Mouse (Mus musculus): ENCODE data around the gene Sfn. TPM values are rescaled to one million over a fixed set of nuclear protein-coding genes. Genes with fewer than 3 reads are reported as not detected.

The Sfn gene
- total RNA-seq, 1 experiment from 2014 or later: 3.4 TPM

GRCm38 (mm10) chr4:133600306-133600705 lies 1.7 kb downstream of the Sfn start:
- no peak for ATAC-seq (replicated peaks in 1 of 2; ENCODE audit: insufficient read depth in 1 of 2, low FRiP score in 2 of 2, low TSS enrichment in 1 of 2, low read depth in 1 of 2, poor library complexity in 2 of 2, severe bottlenecking in 2 of 2)

DNA sequence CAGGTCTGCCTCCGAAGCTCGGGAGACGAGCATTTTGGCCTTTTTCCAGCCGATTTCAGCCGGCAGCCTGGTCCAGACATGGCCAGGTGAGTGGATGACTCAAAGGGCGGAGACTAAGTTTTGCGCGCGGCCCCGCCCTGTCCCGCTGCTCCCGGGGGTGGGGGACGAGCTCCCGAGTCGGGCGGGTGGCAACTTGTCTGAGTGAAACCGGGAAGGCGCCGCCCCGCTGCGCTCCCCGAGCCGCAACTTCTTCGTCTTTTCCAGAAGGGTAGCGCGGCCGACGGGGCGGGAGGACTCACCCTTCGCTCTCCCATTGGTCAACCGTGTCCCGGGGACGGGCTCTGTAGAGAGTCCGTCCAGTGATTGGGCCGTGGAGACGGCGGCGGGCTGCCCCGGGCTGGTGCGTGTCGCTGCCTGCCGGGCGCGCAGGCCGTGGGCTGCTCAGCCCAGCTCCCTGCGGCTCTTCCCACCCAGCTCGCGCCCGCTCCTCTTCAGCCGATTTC lies 2.3 kb downstream of the Sfn start:
- ATAC-seq (replicated peaks in 1 of 2; ENCODE audit: insufficient read depth in 1 of 2, low FRiP score in 2 of 2, low TSS enrichment in 1 of 2, low read depth in 1 of 2, poor library complexity in 2 of 2, severe bottlenecking in 2 of 2): peak; percentile 89 to 93

- no peak for ATAC-seq (replicated peaks in 1 of 2; ENCODE audit: insufficient read depth in 1 of 2, low FRiP score in 2 of 2, low TSS enrichment in 1 of 2, low read depth in 1 of 2, poor library complexity in 2 of 2, severe bottlenecking in 2 of 2)
Measured at GRCm38 (mm10) chr4:133599116-133599515, 2.9 kb downstream of the Sfn start.

DNA sequence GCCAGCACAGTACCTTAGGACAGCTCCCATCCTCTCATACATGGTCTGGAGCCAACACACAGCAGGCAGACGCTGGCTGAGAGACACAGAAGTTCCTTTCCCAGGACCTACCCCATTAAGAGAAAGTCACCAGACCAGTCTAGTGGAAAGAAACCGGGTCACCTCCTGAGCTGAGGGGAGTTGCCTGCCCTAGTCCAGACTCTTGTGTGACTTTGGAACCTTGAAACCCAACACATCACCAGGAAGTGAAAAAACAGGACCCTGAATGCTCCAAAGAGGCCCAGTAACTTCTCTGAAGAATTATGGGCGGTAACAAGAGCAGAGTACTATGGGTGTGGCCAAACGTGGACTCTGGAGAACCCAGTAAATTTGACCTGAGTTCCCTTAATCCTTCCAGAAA lies 3.4 kb downstream of the Sfn start:
- no peak for ATAC-seq (replicated peaks in 1 of 2; ENCODE audit: insufficient read depth in 1 of 2, low FRiP score in 2 of 2, low TSS enrichment in 1 of 2, low read depth in 1 of 2, poor library complexity in 2 of 2, severe bottlenecking in 2 of 2)

GRCm38 (mm10) chr4:133596084-133596483 lies 5.9 kb downstream of the Sfn start:
- ATAC-seq (replicated peaks in 1 of 2; ENCODE audit: insufficient read depth in 1 of 2, low FRiP score in 2 of 2, low TSS enrichment in 1 of 2, low read depth in 1 of 2, poor library complexity in 2 of 2, severe bottlenecking in 2 of 2): no peak

- no peak for ATAC-seq (replicated peaks in 1 of 2; ENCODE audit: insufficient read depth in 1 of 2, low FRiP score in 2 of 2, low TSS enrichment in 1 of 2, low read depth in 1 of 2, poor library complexity in 2 of 2, severe bottlenecking in 2 of 2)
Measured at GRCm38 (mm10) chr4:133595538-133595937, 6.4 kb downstream of the Sfn start.

- peak; percentile 69 to 84 for ATAC-seq (replicated peaks in 1 of 2; ENCODE audit: insufficient read depth in 1 of 2, low FRiP score in 2 of 2, low TSS enrichment in 1 of 2, low read depth in 1 of 2, poor library complexity in 2 of 2, severe bottlenecking in 2 of 2)
Measured at GRCm38 (mm10) chr4:133592570-133592969, 9.4 kb downstream of the Sfn start.

GRCm38 (mm10) chr4:133584059-133584951 lies 17.7 kb downstream of the Sfn start, which contains the start of gene Gpn2:
TSS of gene Gpn2 (plus strand) at chr4:133584362.
- ATAC-seq (replicated peaks in 1 of 2; ENCODE audit: insufficient read depth in 1 of 2, low FRiP score in 2 of 2, low TSS enrichment in 1 of 2, low read depth in 1 of 2, poor library complexity in 2 of 2, severe bottlenecking in 2 of 2): peak; percentile 90

GRCm38 (mm10) chr4:133583690-133584058 lies 18.3 kb downstream of the Sfn start:
- ATAC-seq (replicated peaks in 1 of 2; ENCODE audit: insufficient read depth in 1 of 2, low FRiP score in 2 of 2, low TSS enrichment in 1 of 2, low read depth in 1 of 2, poor library complexity in 2 of 2, severe bottlenecking in 2 of 2): 0 out of 4 replicates have a peak, but pooled peaks of 1 of the 2 experiments have one; percentile 8

DNA sequence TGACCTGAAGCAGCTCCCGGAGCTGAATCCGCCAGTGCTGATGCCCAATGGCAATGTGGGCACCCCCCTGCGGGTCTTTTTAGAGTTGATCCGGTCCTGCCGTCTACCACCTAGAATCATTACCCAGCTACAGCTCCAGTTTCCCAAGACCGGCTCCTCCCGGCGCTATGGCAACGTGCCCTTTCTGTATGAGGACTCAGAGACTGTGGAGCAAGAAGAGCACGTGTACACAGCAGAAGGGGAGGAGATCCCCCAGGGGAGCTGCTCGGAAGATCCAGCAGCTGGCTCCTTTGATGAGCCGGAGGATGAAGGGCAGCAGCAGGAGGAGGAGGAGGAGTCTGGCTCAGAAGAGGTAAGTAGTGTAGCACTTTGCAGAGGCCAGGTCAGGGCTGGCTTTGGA lies 24.0 kb downstream of the Sfn start:
- ATAC-seq (replicated peaks in 1 of 2; ENCODE audit: insufficient read depth in 1 of 2, low FRiP score in 2 of 2, low TSS enrichment in 1 of 2, low read depth in 1 of 2, poor library complexity in 2 of 2, severe bottlenecking in 2 of 2): no peak

GRCm38 (mm10) chr4:133574843-133575202 lies 27.1 kb downstream of the Sfn start:
- ATAC-seq (replicated peaks in 1 of 2; ENCODE audit: insufficient read depth in 1 of 2, low FRiP score in 2 of 2, low TSS enrichment in 1 of 2, low read depth in 1 of 2, poor library complexity in 2 of 2, severe bottlenecking in 2 of 2): no peak

GRCm38 (mm10) chr4:133574070-133574842 lies 27.7 kb downstream of the Sfn start, which contains the start of gene Gpatch3:
TSS of gene Gpatch3 (plus strand) at chr4:133574745.
- peak; percentile 87 to 96 for ATAC-seq (replicated peaks in 1 of 2; ENCODE audit: insufficient read depth in 1 of 2, low FRiP score in 2 of 2, low TSS enrichment in 1 of 2, low read depth in 1 of 2, poor library complexity in 2 of 2, severe bottlenecking in 2 of 2)

- no peak; a peak in 1 of 4 replicates for ATAC-seq (replicated peaks in 1 of 2; ENCODE audit: insufficient read depth in 1 of 2, low FRiP score in 2 of 2, low TSS enrichment in 1 of 2, low read depth in 1 of 2, poor library complexity in 2 of 2, severe bottlenecking in 2 of 2)
Measured at GRCm38 (mm10) chr4:133570066-133570466, 31.9 kb downstream of the Sfn start.

GRCm38 (mm10) chr4:133569291-133570065 lies 32.5 kb downstream of the Sfn start:
- no peak for ATAC-seq (replicated peaks in 1 of 2; ENCODE audit: insufficient read depth in 1 of 2, low FRiP score in 2 of 2, low TSS enrichment in 1 of 2, low read depth in 1 of 2, poor library complexity in 2 of 2, severe bottlenecking in 2 of 2)

GRCm38 (mm10) chr4:133567251-133567650 lies 34.7 kb downstream of the Sfn start:
- ATAC-seq (replicated peaks in 1 of 2; ENCODE audit: insufficient read depth in 1 of 2, low FRiP score in 2 of 2, low TSS enrichment in 1 of 2, low read depth in 1 of 2, poor library complexity in 2 of 2, severe bottlenecking in 2 of 2): no peak

DNA sequence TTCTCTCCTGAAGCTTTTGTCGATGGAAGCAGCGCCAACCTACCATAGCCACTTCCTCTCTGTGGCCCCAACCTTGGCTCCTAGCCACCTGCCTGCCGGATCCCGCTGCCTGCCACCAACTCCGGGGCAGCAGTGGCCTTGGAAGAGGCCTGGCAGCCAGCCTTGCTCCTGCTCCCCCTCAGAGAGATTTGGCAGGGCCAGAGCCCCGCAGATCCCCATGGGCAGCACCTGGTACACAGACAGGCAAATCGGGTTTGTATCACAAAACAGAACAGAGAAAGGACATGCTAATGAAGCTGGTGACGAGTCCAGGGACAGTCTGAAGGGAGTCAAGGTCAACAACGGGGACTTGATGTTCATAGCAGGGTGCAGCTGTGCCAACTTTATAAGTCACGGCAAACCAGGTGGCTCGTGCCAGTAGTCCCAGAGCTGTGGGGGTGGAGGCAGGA lies 38.8 kb downstream of the Sfn start:
- peak; percentile 77 to 90 for ATAC-seq (replicated peaks in 1 of 2; ENCODE audit: insufficient read depth in 1 of 2, low FRiP score in 2 of 2, low TSS enrichment in 1 of 2, low read depth in 1 of 2, poor library complexity in 2 of 2, severe bottlenecking in 2 of 2)

DNA sequence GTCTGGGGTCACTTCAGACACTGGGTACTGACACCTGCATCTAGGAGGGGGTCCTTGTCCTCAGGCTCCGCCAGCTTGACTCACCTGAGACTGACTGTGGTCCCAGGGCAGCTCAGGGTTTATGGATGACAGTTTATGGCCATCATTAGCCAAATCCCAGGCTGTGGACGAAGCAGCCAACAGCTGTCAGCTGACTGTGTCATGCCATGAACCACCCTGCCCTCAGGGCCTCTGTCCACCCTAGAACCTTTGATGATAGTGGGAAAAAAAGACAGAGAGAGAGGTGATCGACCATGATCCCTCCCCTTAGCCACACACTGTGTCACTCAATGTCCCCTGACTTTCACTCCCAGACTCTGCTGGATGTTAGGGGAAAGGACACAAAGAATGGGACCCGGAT lies 40.3 kb downstream of the Sfn start:
- no peak for ATAC-seq (replicated peaks in 1 of 2; ENCODE audit: insufficient read depth in 1 of 2, low FRiP score in 2 of 2, low TSS enrichment in 1 of 2, low read depth in 1 of 2, poor library complexity in 2 of 2, severe bottlenecking in 2 of 2)
